Mouse (Mus musculus) embryo, embryonic 11.5 days (tissue): ENCODE measurements at regions not wholly inside any gene's neighbourhood (a gene's known extent, or its start where the extent isn't known, plus 50 kb on each side); places are given as distances from the start of the nearest gene placed in this dataset.

ENCODE experiments used
- DNase-seq: peaks from one replicate; pipeline ENCODE4 v3.0.0-alpha.2; 2012; ENCODE audit warnings: low read depth, low spot score

DNA sequence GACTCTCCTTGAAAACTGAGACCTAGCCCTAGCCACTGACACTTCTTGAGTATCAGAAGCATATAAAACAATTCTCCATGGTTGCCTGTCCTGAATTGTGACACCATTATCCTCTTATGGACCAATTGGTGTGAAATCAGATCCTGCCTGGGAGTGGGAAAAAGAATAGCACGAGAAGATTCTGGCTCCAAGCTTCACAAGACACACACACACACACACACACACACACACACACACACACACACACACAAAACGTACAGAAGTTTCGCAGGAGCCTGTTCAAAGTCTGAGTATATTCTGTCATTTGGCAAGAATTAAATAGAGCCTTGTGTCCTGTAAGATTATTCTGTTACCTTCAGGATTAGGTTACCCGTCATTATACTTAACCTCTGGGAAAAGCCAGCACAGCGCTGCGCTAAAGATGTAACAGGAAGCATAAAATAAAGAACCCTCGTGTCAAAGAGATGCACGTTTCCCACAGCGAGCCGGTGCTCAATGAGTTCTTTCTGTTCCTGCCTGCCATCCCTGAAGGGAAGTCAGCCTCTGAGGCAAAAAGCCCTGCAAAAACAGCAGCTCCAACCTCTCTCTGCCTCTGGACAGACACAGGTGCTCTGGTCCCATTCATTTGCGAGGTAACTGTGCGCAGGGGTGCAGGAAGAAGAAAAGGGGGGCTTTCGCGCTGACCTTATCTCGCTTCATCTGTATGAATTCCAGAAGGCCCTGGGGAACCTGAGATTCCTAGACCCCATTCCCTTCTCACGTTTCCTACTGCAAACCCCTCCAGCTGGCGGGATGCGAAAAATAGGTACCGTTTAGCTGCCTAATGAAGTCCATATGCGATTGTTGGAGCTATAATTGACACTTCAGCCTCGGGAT, 178.4 kb upstream of the Elac2 start:
- peak; percentile 59 for DNase-seq

DNA sequence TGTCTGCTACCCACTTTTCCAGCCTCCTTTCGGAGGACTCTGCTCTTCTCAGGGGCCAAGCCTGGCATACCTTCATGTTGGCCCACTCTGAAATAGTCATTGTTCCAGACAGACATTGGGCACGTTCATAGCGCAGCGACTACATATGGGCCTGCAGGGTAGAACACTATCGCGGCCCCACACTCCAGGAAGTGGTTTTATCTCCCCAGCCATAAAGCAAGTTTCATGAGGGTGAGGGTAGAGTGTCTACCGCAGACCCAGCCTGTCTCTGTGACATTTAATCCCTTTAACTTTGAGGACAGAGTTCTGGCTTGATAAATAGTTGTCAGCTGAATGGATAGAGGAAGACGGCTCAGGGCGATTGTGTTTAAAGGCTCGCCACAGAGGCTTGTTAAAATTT, 177.5 kb upstream of the Elac2 start:
- no peak for DNase-seq

DNA sequence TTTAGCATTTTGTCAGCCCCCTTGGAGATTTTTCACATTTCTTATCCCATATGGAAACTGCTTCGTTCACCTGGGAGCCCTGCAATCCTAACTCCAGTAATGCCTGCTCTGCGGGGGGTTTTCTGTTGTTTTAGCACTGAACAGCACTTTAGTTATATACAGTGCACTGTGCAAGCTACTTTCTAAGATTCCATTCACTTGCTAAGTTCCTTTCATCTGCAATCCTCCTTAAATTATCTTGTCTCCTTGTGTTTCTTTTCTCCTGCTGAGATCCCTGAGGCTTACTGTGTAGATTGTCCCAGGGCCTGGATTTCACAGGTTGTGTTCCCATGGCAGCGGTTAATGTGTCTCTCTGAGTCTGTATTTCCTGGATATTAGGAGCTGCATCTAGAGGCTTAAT, 173.3 kb upstream of the Elac2 start:
- no peak for DNase-seq

DNA sequence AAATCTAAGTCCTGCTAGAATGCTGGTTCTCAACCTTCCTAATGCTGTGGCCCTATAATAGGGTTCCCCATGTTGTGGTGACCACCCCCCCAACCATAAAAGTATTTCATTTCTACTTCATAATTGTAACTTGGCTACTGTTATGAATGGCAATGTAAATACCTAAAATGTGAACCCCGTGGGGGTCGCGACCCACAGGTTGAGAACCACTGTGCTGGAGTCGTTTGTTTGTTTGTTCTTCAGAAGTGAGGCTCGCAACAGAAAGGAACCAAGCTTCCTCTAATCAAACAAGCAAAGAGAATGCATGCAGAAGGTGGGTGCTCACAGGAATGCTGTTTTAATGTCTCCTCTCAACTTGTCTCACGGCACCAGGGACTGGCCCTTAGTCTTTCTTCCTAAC, 166.4 kb upstream of the Elac2 start:
- no peak for DNase-seq

DNA sequence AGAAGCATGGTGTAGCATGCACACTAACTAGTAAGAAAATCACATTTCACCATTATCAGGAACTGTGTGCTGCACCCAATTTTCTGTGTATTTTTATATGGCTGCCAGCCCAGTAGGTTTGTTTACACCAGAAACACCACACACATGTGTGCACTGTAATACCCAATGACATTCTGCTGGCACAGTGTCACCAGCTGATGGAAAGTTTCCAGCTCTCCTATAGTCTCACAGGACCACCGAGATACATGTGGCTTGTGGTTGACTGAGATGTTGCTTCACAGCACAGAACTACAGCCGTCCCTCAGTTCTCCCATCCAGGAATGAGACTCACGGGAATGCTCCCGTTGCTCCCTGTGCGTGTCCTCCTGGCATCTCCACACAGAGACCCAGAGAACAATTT, 149.4 kb upstream of the Elac2 start:
- no peak for DNase-seq

DNA sequence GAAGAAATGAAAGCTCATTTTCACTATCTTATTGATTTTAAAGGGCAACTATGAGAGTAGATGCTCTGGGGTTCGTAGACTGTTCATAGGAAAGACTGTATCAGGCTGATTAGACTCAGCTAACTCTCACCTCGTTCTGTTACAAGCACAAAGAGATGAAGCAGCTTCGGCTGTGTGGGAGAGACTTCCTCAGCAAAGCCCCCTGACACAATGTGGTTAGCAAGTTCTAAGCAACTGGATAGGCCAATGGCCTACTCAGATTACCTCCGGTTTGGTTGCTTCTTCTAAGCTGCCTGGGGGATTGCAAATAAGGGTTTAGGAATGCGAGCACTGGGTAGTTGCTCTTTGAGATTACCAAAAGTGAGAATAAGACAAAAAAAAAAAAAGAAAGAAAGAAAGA, 146.4 kb upstream of the Elac2 start:
- DNase-seq: no peak

DNA sequence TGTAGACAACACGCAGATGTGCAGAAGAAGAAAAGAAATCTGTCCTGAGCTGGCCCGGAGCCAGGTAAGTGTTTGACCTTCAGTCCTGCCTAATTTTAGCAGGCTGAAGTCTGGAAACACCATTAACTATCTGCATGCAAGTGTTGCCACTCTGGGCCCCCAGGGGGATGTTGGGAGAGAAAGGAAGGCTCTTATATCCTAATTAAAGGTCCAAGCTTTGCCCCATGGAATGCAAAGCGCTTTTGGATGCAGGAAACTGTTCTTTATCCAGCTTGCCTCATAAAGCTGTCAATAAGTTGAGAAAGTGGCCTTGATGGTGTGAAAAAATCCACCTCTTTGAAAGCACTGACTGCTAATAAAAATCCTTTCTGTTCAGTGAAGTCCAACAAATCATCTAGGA, 145.1 kb upstream of the Elac2 start:
- peak; percentile 54 for DNase-seq

DNA sequence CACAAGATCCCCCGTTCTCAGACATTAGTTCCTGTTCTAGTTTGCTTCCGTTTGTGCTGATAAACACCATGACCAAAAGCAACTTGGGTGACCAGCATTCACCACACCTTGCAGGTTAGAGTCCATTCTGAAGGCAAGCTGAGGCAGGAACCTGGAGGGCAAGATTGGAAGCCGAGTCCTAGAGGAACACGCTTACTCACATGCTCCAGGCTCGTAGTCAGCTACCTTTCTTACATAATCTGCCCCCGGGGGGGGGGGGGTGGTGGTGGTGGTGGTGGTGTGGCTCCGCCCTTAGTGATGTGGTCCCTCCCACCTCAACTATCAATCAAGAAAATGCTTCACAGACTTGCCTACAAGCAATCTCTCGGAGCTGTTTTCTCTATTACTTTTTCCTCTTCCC, 142.1 kb upstream of the Elac2 start:
- no peak for DNase-seq

DNA sequence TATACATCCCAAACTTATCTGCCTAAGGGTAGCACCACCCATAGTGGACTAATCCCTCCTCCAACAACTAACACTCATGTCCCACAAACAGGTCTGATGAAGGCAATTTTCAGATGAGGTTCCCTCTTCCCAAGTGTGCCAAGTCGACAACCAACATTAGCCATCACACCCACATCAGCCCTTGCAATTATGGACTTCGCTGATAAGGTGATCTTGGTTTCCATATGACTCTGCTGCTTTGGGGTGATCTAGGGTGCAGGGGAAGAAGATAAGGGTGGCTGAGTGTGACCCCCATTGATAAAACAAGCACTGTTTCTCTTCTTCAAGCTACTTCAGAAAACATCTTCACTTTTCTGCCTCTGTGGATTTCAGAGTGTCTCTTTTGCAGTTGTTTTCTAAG, 137.7 kb upstream of the Elac2 start:
- no peak for DNase-seq

DNA sequence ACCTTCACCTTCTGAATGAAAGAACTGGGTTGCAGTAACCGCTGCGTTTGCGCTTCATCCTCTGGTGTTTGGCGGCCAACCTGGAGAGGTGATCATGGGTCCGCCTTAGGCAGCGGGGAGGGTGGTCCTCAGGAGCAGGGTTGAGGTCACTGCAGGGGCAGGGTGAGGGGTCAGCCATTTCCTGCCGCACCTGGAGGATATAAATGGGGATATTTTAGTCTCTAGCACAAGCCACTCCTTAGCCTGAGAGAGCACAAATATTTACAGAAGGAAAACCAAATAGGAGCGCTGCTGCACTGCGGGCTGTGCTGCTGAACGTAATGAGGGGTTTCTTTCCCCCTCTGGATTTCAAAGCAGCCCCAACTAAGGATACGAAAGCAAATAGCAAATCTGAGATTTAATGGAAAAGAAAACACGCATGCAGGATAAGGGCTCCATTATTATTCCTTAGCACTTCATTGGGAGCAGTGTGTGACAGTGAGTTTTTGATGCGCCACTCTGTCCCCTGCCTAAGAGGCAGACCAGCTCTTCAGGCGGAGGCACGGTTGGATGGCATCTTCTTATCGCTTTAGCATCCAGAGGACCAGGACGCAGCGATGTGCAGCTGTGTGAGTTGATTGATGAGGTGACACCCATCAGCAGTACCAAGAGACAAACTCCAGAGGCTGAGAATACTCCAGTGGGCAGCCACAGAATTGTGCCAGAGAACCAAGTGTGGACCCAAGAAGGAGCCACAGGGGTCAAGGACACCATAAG, 135.9 kb upstream of the Elac2 start:
- DNase-seq: no peak

DNA sequence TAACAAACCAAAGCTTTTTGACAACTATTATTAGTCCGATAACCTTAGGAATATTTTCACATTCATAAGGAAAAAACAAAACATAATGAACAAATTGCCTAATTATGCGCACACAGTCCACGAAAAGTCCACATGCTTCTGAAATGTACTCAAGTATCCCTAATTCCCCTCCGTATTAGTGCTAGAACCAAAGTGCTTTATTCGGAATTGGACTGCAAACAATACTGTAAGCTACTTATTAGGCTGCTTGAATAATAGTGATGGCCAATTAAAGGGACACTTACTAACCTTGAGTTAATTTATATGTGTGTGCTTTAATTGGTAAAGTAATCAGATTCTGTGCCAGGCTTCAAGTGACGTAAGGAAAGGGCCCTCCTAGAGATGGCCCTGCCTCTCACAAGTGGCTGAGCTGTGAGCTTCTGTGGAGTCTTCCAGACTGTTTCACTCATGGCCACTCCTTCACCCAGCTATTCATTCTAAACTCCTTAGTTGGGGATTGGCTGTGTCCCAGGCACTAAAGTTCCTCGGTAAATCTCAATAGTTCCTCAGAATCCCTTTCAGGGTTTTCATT, 132.2 kb upstream of the Elac2 start:
- DNase-seq: no peak

DNA sequence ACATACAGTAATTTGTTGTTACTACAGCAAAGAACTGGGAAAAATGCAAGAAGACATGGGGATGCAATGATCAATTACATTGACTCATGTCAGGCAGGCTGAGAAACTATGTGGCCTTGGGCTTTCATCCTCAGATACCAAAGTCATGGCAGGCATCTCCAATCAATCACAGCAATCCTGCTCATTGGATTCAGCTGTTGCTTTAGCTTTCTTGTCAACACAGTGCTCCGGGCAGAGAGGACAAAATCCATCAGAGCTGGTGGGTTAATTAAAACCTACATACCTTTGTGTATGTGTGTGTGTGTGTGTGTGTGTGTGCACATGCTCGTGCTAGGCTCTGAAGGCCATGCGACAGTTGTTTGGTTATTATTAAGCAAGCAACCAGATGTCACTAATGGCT, 119.2 kb upstream of the Elac2 start:
- DNase-seq: no peak

DNA sequence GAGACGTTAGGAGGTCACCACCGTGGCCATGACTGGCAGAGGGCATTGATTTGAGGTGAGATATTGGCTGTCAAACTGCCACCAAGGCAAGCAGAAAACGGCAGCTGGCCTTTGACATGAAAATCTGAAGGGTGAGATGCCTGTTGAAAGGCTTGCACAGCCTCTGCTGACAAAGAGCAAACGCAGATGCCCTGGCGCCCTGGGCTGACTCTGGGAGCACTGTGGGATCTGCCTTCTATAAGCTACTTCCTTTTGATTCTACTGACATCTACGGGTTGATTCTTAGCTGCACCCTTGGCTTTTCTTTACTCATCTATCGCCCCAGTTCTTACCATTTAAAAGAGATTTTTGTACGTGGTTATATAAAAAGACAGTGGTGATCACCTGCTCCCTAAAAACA, 98.2 kb upstream of the Elac2 start:
- no peak for DNase-seq

DNA sequence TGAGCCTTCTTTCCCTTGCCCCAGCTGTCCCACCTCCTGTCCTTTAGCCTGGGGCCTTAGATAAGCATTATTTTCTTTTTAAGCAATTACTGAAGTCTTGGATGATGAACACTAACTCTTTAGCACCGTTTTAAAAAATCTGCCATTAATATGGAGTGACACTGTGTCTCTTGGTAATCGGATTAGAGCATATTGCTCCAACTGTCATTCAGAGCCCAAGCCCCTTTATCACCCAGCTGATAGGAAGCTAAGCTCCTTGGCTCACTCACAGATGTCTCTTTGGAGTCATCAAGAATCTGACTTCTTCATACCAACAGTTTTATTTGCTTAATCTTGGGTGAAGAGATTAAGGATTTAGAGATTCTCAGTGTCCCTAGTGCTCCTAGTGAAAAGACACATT, 94.3 kb upstream of the Elac2 start:
- no peak for DNase-seq

DNA sequence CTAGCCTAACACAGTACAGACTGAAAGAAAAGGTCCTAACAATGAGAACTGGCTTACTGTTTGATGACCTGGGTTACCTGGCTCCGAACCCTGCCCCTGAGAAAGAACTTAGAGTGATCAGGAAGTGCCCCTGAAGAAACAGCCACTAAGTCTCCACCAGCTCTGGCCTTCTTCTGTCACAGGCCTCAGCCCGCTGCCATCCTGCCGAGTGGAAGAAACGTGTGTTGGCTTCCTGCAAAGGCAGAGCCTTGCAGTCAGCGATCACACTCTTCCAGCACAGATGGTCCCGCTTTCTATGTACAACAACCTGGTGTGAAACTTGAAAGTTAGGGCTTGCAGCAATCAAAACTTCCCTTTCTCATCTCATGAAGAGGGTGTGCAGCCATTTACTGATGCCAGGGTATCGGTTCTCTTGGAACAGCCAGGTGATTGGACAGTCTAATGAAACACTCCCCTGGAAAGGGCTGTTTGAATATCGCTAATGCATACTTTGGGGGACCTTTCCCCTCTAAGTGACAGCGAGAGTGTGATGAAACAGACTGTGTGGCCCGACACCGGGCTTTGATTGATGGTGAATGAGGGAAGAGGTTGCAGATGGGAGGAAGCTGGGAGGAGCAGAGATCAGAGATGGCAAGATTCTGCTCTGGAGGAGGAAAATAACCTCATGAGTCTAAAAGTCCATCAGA, 89.4 kb upstream of the Elac2 start:
- DNase-seq: no peak

DNA sequence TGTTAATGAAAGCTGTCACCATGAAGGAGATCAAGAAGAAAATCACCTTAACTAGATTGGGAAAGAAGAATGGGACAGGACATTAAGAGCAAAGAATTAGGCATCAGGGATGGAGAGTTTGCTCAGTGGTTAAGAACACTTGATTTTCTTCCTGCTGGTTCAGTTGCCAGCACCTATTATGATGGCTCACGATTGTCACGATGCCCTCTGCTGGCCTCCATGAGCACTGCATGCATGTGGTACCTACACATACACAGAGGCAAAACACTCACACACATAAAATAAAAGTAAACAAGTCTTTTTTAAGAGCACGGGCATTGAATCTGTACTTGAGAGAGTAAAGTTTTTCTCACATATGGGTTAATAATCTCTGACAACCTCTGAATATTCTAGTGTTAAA, 88.1 kb upstream of the Elac2 start:
- DNase-seq: no peak

DNA sequence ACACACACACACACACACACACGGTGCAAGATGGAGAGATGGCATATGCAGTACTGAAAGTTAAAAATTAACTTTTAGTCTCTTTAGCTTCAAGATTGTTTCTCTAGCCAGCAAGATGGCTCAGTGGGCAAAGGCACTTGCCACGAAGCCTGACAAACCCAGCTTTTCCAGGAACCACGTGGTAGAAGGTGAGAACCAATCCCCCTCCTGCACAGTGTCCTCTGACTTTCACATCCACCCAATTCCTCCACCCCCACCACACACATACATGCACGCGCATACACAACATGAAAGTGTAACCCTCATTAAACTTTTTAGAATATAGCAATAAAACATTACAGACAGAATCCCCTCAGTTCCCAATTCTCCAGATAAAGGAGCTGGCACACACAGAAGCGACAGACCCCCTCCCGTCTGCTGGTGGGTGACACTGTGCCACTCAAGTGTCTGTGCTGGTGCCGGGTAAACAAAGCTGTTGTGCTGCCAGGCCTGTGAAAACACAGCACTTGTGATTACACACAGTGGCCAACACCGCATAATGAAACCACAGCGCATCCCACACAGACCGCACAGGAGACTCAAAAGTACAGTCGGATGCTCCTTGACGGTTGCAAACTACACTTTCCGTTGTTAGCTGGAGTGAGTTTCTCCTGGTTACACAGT, 82.9 kb upstream of the Elac2 start:
- no peak for DNase-seq

DNA sequence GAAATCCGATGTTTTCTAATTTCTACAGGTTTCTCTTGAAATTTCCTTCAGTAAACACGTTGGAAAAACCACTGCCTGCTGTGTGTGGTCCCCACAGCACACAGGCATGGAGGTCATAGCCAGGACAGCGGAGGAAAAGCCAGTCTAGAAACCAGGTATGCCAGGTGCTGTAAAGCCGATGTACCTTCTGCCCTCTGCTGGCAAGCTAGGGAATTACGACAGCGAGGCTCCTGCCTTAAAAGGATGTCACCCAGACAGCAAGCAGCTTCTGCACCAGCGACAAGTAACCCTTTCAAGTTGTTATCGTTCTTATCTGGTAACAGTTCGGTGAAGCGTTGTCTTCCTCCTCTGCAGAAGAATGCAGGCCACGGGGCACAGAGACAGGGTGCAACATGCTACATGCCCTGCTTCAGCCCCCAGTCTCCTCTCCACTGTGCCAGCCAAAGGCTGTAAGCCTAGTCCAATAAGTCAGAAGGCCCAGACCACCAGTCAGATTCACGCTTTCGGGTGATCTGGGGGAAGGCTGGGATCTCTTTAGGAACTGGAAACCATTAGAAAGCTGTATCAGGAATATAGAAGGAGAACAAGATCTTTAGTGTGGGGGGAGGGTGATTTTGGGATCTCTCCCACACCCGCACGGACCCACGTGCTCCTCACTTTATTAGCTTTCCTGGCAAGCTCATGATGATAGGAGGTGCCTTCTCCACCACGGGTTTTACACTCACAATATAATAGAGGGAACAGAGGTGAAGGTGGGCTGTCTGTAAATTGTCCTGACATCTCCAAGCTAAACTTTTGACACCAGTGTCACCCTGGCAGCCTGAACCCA, 79.9 kb upstream of the Elac2 start:
- peak; percentile 63 for DNase-seq

DNA sequence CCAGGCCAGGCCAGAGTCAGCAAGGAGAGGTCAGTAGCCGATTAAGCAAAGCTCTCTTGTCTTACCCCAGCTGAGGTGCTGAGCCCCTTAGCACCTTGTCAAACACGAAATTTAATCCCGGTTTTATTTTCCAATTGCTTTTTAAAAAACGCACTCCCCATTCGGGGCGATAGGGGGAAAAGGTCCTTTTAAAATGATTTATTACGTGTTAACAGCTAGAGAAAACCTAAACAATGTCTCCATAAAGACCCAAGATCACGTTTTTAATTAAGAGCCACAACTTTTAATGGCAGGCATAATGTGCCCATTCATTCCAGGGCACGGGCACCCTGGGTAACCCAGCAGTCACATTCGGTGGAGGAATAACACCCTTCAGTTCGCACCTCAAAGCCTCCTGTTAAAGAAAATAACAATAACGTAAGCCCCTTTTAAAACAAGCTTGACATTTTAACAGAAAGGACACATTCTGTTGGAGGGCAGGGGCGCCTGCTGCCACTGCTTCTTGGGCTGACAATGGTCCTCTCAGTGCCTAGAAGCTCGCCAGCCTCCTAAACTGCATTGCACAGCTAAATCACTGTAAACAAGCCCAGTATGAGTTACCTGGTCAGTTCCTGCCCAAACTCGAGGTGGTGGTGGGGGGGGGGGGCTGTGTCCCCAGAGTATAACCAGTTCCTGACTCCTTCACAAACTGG, 79.1 kb upstream of the Elac2 start:
- no peak for DNase-seq

DNA sequence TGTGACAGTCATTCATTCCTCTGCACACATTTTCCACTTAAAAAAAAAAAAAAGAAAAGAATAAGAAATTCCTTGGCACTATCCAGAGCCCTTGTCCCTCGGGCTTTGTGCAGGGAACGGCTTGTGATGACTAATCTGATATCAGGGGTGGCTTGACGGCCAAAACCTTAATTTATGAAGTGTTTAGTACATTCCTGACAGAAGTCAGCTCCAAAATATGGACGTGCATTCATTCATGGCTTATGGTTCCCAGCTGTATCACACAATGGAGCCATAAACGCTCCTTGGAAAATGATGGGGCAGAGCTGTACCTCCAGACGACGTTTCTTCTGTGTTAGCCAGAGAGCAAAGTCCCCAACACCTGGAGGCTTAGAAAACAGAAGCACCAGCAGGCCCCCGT, 62.1 kb upstream of the Elac2 start:
- DNase-seq: no peak
